Mouse (Mus musculus) lung, embryonic 14.5 days (tissue): ENCODE results near the gene Ctbp2. TPM values are rescaled to one million over a fixed set of nuclear protein-coding genes. Genes with fewer than 3 reads are reported as not detected.
A peak's percentile ranks its signal among the peaks of the same experiment; 100 is the strongest.

Experiments
- ATAC-seq: fragments of 200-750 bp; cut with Nextera tagmentation; 2 replicates; pipeline ENCODE4 v1.8.0; 2017; ENCODE audit warnings: mild to moderate bottlenecking, moderate TSS enrichment, moderate library complexity; ENCODE audit not compliant: insufficient read depth
- DNase-seq: peaks from one replicate; pipeline ENCODE4 v3.0.0-alpha.2; 2015
- H3K27ac ChIP-seq: fragments of 300-500 bp; sonication (generic); 2 replicates; pipeline ENCODE4 v1.5.1; 2014; ENCODE audit warnings: low read depth, mild to moderate bottlenecking, moderate library complexity
- H3K27me3 ChIP-seq: fragments of 300-500 bp; sonication (generic); 2 replicates; pipeline ENCODE4 v1.6.1; 2014; ENCODE audit warnings: low read length, control low read depth; ENCODE audit not compliant: insufficient read depth
- H3K36me3 ChIP-seq: fragments of 300-500 bp; sonication (generic); 2 replicates; pipeline ENCODE4 v1.6.1; 2014; ENCODE audit warnings: control low read depth; ENCODE audit not compliant: insufficient read depth
- H3K4me1 ChIP-seq: fragments of 300-500 bp; sonication (generic); 2 replicates; pipeline ENCODE4 v1.6.1; 2014; ENCODE audit warnings: antibody characterized with exemption, control low read depth; ENCODE audit not compliant: insufficient read depth
- H3K4me2 ChIP-seq: fragments of 300-500 bp; sonication (generic); 2 replicates; pipeline ENCODE4 v1.6.1; 2014; ENCODE audit warnings: mild to moderate bottlenecking
- H3K4me3 ChIP-seq: fragments of 300-500 bp; sonication (generic); 2 replicates; pipeline ENCODE4 v1.5.1; 2014; ENCODE audit warnings: low read depth, low read length
- H3K9ac ChIP-seq: fragments of 300-500 bp; sonication (generic); 2 replicates; pipeline ENCODE4 v1.6.1; 2014
- H3K9me3 ChIP-seq: fragments of 300-500 bp; sonication (generic); 2 replicates; pipeline ENCODE4 v1.6.1; 2016; ENCODE audit warnings: low read depth, low read length, control low read depth
- CTCF ChIP-seq: IDR thresholded peaks from 2 replicates; pipeline ENCODE4 v1.5.1; 2016; ENCODE audit warnings: antibody characterized with exemption, low read depth
- WGBS: fragments of 180-500 bp; shearing (Covaris S2); extraction: QIAGEN DNeasy Blood & Tissue Kit; methylation state at CpG from one replicate; pipeline ENCODE4 v1.1.7; 2014; 5-methylcytosine and 5-hydroxymethylcytosine counted together
- polyA plus RNA-seq: library from polyadenylated mRNA; unstranded; fragments of >200 nt; fragmentation: Nextera tagmentation; extraction: Ambion mirVana; gene quantifications from 2 replicates; pipeline ENCODE4 v1.2.1, GENCODE M21; 2014

The Ctbp2 gene
- polyA plus RNA-seq, 1 experiment from 2014 or later: 124 TPM

DNA sequence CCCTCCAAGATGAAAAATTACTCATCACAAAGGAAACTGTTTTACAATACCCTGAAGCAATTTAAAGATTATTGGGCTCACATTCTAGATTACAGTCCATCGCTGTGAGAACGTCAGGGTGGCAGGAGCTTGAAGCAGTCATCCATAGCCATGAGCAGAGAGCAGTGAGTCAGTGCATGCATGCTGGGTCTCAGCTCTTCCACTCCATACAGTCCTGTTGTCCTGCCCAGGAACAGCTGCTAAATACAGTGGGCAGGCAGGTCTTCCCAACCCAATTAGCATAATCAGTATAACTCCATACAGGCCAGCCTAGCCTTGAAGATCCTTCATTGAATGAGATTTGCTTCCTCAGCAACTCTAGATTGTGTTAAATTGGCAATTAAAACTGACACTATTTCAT, 148.1 kb downstream of the Ctbp2 start:
- Histone ChIP-seq H3K4me3 (no peak overlapping the region), H3K4me1 (no peaks in the 10 kb centered on the region), H3K36me3 (peaks cover 41% of the 10 kb centered on the region), H3K27ac (no peak overlapping the region), H3K4me2 (no peak overlapping the region), H3K9ac (no peak overlapping the region), H3K9me3 (no peaks in the 10 kb centered on the region), H3K27me3 (no peaks in the 10 kb centered on the region)
- ATAC-seq (no peak), DNase-seq (no peak)
- WGBS: 83% methylated on average over 2 of the region's 2 CpGs
- no peak for TF ChIP-seq CTCF

- 87% methylated on average over 2 of the region's 2 CpGs for WGBS
- Histone ChIP-seq H3K27ac (no peak overlapping the region), H3K9ac (no peak overlapping the region), H3K4me1 (no peaks in the 10 kb centered on the region), H3K36me3 (peaks cover 41% of the 10 kb centered on the region), H3K4me3 (no peak overlapping the region), H3K27me3 (no peaks in the 10 kb centered on the region), H3K4me2 (no peak overlapping the region), H3K9me3 (no peaks in the 10 kb centered on the region)
- ATAC-seq (no peak), DNase-seq (no peak)
- TF ChIP-seq CTCF: peak; percentile 16; the same call in 1 of the 2 replicates
Measured at GRCm38 (mm10) chr7:132972079-132972478, 152.1 kb downstream of the Ctbp2 start.

DNA sequence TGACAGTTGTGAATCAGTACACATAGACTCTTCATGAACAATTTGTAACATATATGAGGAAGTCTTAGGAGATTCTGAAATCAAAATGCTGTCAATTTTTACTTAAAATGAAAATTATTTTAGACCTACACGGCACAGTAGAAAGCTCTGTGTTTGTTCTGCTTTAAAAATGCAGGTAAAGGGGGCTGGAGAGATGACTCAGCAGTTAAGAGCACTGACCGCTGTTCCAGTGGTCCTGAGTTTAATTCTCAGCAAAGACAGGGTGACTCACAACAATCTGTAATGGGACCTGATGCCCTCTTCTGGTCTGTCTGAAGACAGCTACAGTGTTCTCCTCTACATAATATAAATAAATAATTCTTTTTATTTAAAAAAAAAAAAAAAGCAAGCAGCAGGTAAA, 158.4 kb downstream of the Ctbp2 start:
- Histone ChIP-seq H3K9me3 (no peaks in the 10 kb centered on the region), H3K4me2 (no peak overlapping the region), H3K36me3 (peaks cover 15% of the 10 kb centered on the region; the same call in 1 of the 2 replicates), H3K27ac (no peak overlapping the region), H3K27me3 (no peaks in the 10 kb centered on the region), H3K4me1 (no peaks in the 10 kb centered on the region), H3K9ac (no peak overlapping the region), H3K4me3 (no peak overlapping the region)
- no peak for TF ChIP-seq CTCF
- DNase-seq (no peak), ATAC-seq (no peak)
- WGBS: 75% methylated on average over 2 of the region's 2 CpGs

- Histone ChIP-seq H3K4me2 (no peak overlapping the region), H3K27ac (no peak overlapping the region), H3K4me3 (no peak overlapping the region), H3K9ac (no peak overlapping the region), H3K27me3 (no peaks in the 10 kb centered on the region), H3K9me3 (no peaks in the 10 kb centered on the region), H3K4me1 (no peaks in the 10 kb centered on the region), H3K36me3 (peaks cover 14% of the 10 kb centered on the region; the same call in 1 of the 2 replicates)
- 76% methylated on average over 3 of the region's 3 CpGs for WGBS
- ATAC-seq: no peak
- no peak for TF ChIP-seq CTCF
- no peak for DNase-seq
Measured at GRCm38 (mm10) chr7:132964395-132964794, 159.8 kb downstream of the Ctbp2 start.

GRCm38 (mm10) chr7:132950613-132951012, 173.5 kb downstream of the Ctbp2 start:
- peaks cover 7% of the 10 kb centered on the region; the same call in 1 of the 2 replicates for H3K4me1 ChIP-seq
- no peak overlapping the region for H3K4me2 ChIP-seq
- H3K27ac ChIP-seq: no peak overlapping the region
- H3K9me3 ChIP-seq: no peaks in the 10 kb centered on the region
- no peak for TF ChIP-seq CTCF
- WGBS: 50% methylated on average over 3 of the region's 3 CpGs
- H3K27me3 ChIP-seq: no peaks in the 10 kb centered on the region
- DNase-seq: peak; percentile 88
- no peak overlapping the region for H3K9ac ChIP-seq
- ATAC-seq: peak; percentile 56; the same call in 1 of the 2 replicates
- H3K4me3 ChIP-seq: no peak overlapping the region
- no peaks in the 10 kb centered on the region for H3K36me3 ChIP-seq

- Histone ChIP-seq H3K9ac (no peak overlapping the region), H3K27ac (no peak overlapping the region; the same call in 1 of the 2 replicates), H3K9me3 (no peaks in the 10 kb centered on the region), H3K4me2 (no peak overlapping the region), H3K4me3 (no peak overlapping the region), H3K4me1 (peaks cover 7% of the 10 kb centered on the region; the same call in 1 of the 2 replicates), H3K36me3 (no peaks in the 10 kb centered on the region), H3K27me3 (no peaks in the 10 kb centered on the region)
- ATAC-seq: no peak
- no peak for TF ChIP-seq CTCF
- no peak for DNase-seq
- 81% methylated on average over 4 of the region's 4 CpGs for WGBS
Measured at GRCm38 (mm10) chr7:132949968-132950367, 174.2 kb downstream of the Ctbp2 start.

- peaks cover 3% of the 10 kb centered on the region for H3K4me1 ChIP-seq
- H3K4me2 ChIP-seq: no peak overlapping the region
- ATAC-seq (no peak), DNase-seq (no peak)
- H3K9me3 ChIP-seq: no peaks in the 10 kb centered on the region
- WGBS: 86% methylated on average over 2 of the region's 2 CpGs
- H3K9ac ChIP-seq: no peak overlapping the region
- TF ChIP-seq CTCF: no peak
- H3K4me3 ChIP-seq: no peak overlapping the region
- H3K36me3 ChIP-seq: no peaks in the 10 kb centered on the region
- H3K27me3 ChIP-seq: no peaks in the 10 kb centered on the region
- no peak overlapping the region for H3K27ac ChIP-seq
Measured at GRCm38 (mm10) chr7:132940569-132940968, 183.6 kb downstream of the Ctbp2 start.

DNA sequence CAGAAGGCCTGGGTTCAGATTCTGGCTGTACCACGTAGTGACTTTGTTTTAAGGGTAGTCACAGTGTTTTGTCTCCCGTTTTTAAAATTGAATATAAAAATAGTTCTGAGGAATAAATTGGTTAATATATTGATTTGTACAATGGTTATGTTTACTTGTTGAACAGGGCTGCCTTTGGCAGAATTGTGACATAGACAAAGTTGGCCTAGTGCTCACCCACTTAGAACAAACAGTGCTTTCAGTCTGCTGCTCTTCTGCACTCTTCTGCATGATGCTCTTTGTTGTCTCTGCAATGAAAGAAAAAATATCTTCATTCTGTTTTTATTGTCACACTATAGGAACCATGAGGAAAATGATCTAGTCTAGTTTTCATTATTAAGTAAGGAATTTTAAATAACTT, 185.0 kb downstream of the Ctbp2 start:
- Histone ChIP-seq H3K27me3 (no peaks in the 10 kb centered on the region), H3K9me3 (no peaks in the 10 kb centered on the region), H3K36me3 (no peaks in the 10 kb centered on the region), H3K4me2 (no peak overlapping the region), H3K4me1 (peaks cover 3% of the 10 kb centered on the region), H3K4me3 (no peak overlapping the region), H3K27ac (no peak overlapping the region), H3K9ac (no peak overlapping the region)
- DNase-seq: no peak
- ATAC-seq: no peak
- no peak for TF ChIP-seq CTCF
- 88% methylated on average over 2 of the region's 2 CpGs for WGBS

Other genes with a start within 250 kb of the Ctbp2 start
- gene Zranb1, start 193.2 kb downstream of the Ctbp2 start, polyA plus RNA-seq: 15.0 and 15.5 TPM in 2 replicates
- 174 and 179 TPM in 2 replicates for gene Fgfr2, start 1.0 kb downstream of the Ctbp2 start, polyA plus RNA-seq